ENCODE assay signal across 8 mouse cellular contexts in genomic region chr14:120076192-120076591, GRCm38 (mm10). TPM values are rescaled to one million over a fixed set of nuclear protein-coding genes. Genes with fewer than 3 reads are reported as not detected.
DNase-seq lines count a peak whose midpoint lies in the region.

No protein-coding gene starts in this region.

- intact Hi-C loops in left cerebral cortex, postnatal 25 days (cut with DNase I), result loop anchor here (2.0 to 10.0 kb wide), 6 partner anchors 61 to 689 kb away; partner anchors contain the start of gene Rap2a

- DNase-seq in cerebellum, adult 18-20 months, result peak; percentile 17 to 31
- DNase-seq in cerebellum, adult 9-11 months, result no peak
- peak; percentile 11 to 37 for DNase-seq in kidney, postnatal 36 days
- no peak for DNase-seq in kidney, postnatal 4 days
- peak; percentile 76 for DNase-seq in NIH3T3 (ENCODE audit: low read depth)
- DNase-seq in left cerebral cortex, postnatal 25 days (ENCODE audit: low spot score in 2 of 2), result peak; percentile 46 to 70
- no peak for DNase-seq in urinary bladder, postnatal 36 days (ENCODE audit: low spot score in 2 of 2)
- DNase-seq in right cerebral cortex, postnatal 10 days (ENCODE audit: low spot score in 2 of 2), result no peak

RNA-seq across cellular contexts. Expression of gene Oxgr1, which starts 34.0 kb away (rescaled TPM):
- under 1 TPM in 1 of 2 experiments, not detected in 1; 0.16 TPM for total RNA-seq in left cerebral cortex, postnatal 25 days (2021)

Comparison
In these comparisons a context has a peak if more than half of its experiments do, and no peak if none do; other contexts are left out.
1. DNase-seq: peak in cerebellum, adult 18-20 months (2 of 2), kidney, postnatal 36 days (2 of 2), NIH3T3 (single experiment) and left cerebral cortex, postnatal 25 days (2 of 2); none in cerebellum, adult 9-11 months (single experiment), kidney, postnatal 4 days (0 of 2), urinary bladder, postnatal 36 days (0 of 2) and right cerebral cortex, postnatal 10 days (0 of 2).